Comparison of ENCODE assay signal across 29 mouse cellular contexts in the genomic region with DNA sequence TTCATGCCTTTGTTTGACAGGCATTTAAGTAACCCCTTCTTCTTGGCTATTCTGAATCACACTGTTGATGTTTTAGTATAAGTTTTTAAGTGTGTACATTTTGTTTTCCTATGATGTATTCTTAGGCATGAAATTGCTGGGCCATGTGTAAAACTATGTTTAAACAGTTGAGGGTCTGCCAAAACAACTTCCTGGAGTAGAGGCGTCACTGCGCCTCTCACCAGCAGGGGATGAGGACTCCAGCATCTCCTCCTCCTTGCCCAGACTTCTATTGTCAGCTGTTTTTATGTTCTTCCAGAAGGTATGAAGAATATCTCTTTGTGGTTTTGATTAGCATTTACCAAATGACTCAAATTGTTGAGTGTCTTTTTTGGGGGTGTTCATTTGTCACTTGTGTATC.
DNase-seq lines count a peak whose midpoint lies in the region; ATAC-seq and TF ChIP-seq lines count a peak whose summit lies in the region.
"Had no signal": no experiment of that assay in that cellular context is flagged by ENCODE, and none has a peak within 500 bp of the region (broad histone marks: within the 10 kb centered on the region; RNA-seq: fewer than 3 reads in every experiment).

No protein-coding gene starts in this region.

- H3K4me2 ChIP-seq in lung, embryonic 14.5 days, result no peak overlapping the region
- H3K4me2 ChIP-seq: embryonic facial prominence, embryonic 13.5 days; embryonic facial prominence, embryonic 15.5 days; forebrain, embryonic 12.5 days had no signal

- no peaks in the 10 kb centered on the region for H3K9me3 ChIP-seq in lung, embryonic 14.5 days (ENCODE audit: low read depth, low read length)
- H3K9me3 ChIP-seq: embryonic facial prominence, embryonic 13.5 days; embryonic facial prominence, embryonic 15.5 days; forebrain, embryonic 10.5 days; forebrain, embryonic 12.5 days; G1E had no signal

- peak; percentile 59; the same call in 1 of the 2 replicates for ATAC-seq in frontal cortex, adult (ENCODE audit: low TSS enrichment)
- no peak for ATAC-seq in lung, embryonic 14.5 days (ENCODE audit: insufficient read depth)
- ATAC-seq: activated CD4-positive, CD25-positive, alpha-beta regulatory T cell, adult 4 months; CD4-positive, CD25-positive, alpha-beta regulatory T cell, adult 4 months; forebrain, embryonic 14.5 days; forebrain, embryonic 16.5 days; Patski had no signal

- H3K27me3 ChIP-seq in lung, embryonic 14.5 days (ENCODE audit: insufficient read depth, low read length), result no peaks in the 10 kb centered on the region
- H3K27me3 ChIP-seq: CH12.LX; embryonic facial prominence, embryonic 13.5 days; embryonic facial prominence, embryonic 15.5 days; forebrain, embryonic 12.5 days; Patski had no signal

- 64% methylated on average over 2 of the region's 2 CpGs for WGBS in lung, embryonic 14.5 days

- peak; percentile 41 for TF ChIP-seq CTCF in layer of hippocampus, adult 2 months (conservative IDR thresholded peaks at IDR 0.05)
- TF ChIP-seq CTCF in lung, embryonic 14.5 days (IDR thresholded peaks at IDR 0.05; ENCODE audit: low read depth), result no peak

- no peak overlapping the region for H3K9ac ChIP-seq in lung, embryonic 14.5 days
- H3K9ac ChIP-seq: embryonic facial prominence, embryonic 13.5 days; embryonic facial prominence, embryonic 15.5 days; forebrain, embryonic 12.5 days had no signal

- no peak overlapping the region for H3K4me3 ChIP-seq in layer of hippocampus, adult 2 months
- no peak overlapping the region for H3K4me3 ChIP-seq in lung, embryonic 14.5 days (ENCODE audit: low read depth, low read length)
- H3K4me3 ChIP-seq: embryonic facial prominence, embryonic 13.5 days; embryonic facial prominence, embryonic 15.5 days; erythroblast, embryonic 14.5 days; forebrain, embryonic 10.5 days; forebrain, embryonic 12.5 days had no signal

- no peaks in the 10 kb centered on the region for H3K36me3 ChIP-seq in lung, embryonic 14.5 days (ENCODE audit: insufficient read depth)
- H3K36me3 ChIP-seq: embryonic facial prominence, embryonic 13.5 days; embryonic facial prominence, embryonic 15.5 days; forebrain, embryonic 10.5 days; forebrain, embryonic 12.5 days; G1E had no signal

- H3K27ac ChIP-seq in layer of hippocampus, adult 2 months, result no peak overlapping the region
- no peak overlapping the region for H3K27ac ChIP-seq in lung, embryonic 14.5 days (ENCODE audit: low read depth)
- H3K27ac ChIP-seq: embryonic facial prominence, embryonic 13.5 days; embryonic facial prominence, embryonic 15.5 days; forebrain, embryonic 10.5 days; forebrain, embryonic 12.5 days had no signal

- DNase-seq in frontal cortex, postnatal 25 days (ENCODE audit: low spot score in 2 of 2), result no peak
- no peak for DNase-seq in layer of hippocampus, adult 2 months (ENCODE audit: low spot score in 2 of 2)
- no peak for DNase-seq in layer of hippocampus, postnatal 25 days (ENCODE audit: extremely low spot score in 1 of 2, low spot score in 1 of 2)
- DNase-seq in lung, embryonic 14.5 days, result peak; percentile 24
- DNase-seq in lung, postnatal 4 days, result no peak
- DNase-seq: adrenal gland, adult 8-10 months; adrenal gland, postnatal 14 days; adrenal gland, postnatal 36 days; B cell, adult 2 months; cerebellum, adult 11 months; cerebellum, adult 18-20 months; cerebellum, adult 8-10 months; cerebellum, adult 9-11 months; cerebellum, postnatal 14 days; cerebellum, postnatal 36 days; embryo, embryonic 11 days had no signal

- H3K4me1 ChIP-seq in lung, embryonic 14.5 days (ENCODE audit: insufficient read depth), result no peaks in the 10 kb centered on the region
- H3K4me1 ChIP-seq: embryonic facial prominence, embryonic 13.5 days; embryonic facial prominence, embryonic 15.5 days; forebrain, embryonic 10.5 days; forebrain, embryonic 12.5 days had no signal
